In genomic region chr7:25221102-25221883, GRCm38 (mm10) we compare ENCODE assay signal across 8 mouse cellular contexts. TPM values are rescaled to one million over a fixed set of nuclear protein-coding genes. Genes with fewer than 3 reads are reported as not detected.
DNase-seq lines count a peak whose midpoint lies in the region; ATAC-seq lines count a peak whose summit lies in the region.

TSS of gene Zfp526 (plus strand) at chr7:25221425.

- intact Hi-C loops in gastrocnemius, postnatal 14 days (cut with DNase I; ENCODE audit: low total_unique reads) = no loop called here
- intact Hi-C loops in left cerebral cortex, postnatal 10 days (cut with DNase I) = no loop called here

- DNase-seq in adipocyte (ENCODE audit: low spot score) = peak; percentile 94
- peak; percentile 100 for DNase-seq in embryo, embryonic 10 days (ENCODE audit: low spot score)
- DNase-seq in gastrocnemius, postnatal 14 days = peak; percentile 98
- peak; percentile 98 to 99 for DNase-seq in left cerebral cortex, postnatal 10 days (ENCODE audit: extremely low spot score in 1 of 2, low spot score in 2 of 2)
- DNase-seq in right cerebral cortex, postnatal 25 days = peak; percentile 98
- peak; percentile 98 for DNase-seq in urinary bladder, postnatal 4 days (ENCODE audit: low spot score in 2 of 2)

- peak; percentile 75 for ATAC-seq in inflammation-experienced regulatory T-cells, adult 6 months
- ATAC-seq in megakaryocyte-erythroid progenitor cell, adult 5-6 weeks (replicated peaks; ENCODE audit: low FRiP score, low TSS enrichment, poor library complexity, severe bottlenecking) = peak; percentile 63

RNA-seq across cellular contexts. Expression of gene Zfp526, which starts in this region (rescaled TPM):
- total RNA-seq in gastrocnemius, postnatal 14 days (2021) = 1 to 10 TPM; 5.4 to 5.9 TPM
- polyA plus RNA-seq in inflammation-experienced regulatory T-cells, adult 6 months (2017; shearing (Covaris generic)) = 1 to 10 TPM; 2.2 to 4.0 (median 2.5) TPM
- total RNA-seq in left cerebral cortex, postnatal 10 days (2021) = 1 to 10 TPM; 7.8 to 8.5 TPM
- total RNA-seq in megakaryocyte-erythroid progenitor cell, adult 5-6 weeks (2014; fragmentation: Nextera tagmentation) = 18.8 and 20.3 TPM in 2 replicates
- total RNA-seq in megakaryocyte-erythroid progenitor cell, adult 5-6 weeks (2017) = 10.1 and 12.5 TPM in 2 replicates

Comparison
In these comparisons a context has a peak if more than half of its experiments do, and no peak if none do; other contexts are left out.
1. Peak in every context shown above with its lines: DNase-seq and ATAC-seq.